Mouse (Mus musculus): ENCODE measurements at regions not wholly inside any gene's neighbourhood (a gene's known extent, or its start where the extent isn't known, plus 50 kb on each side); places are given as distances from the start of the nearest gene placed in this dataset.
"Not testable (repeated sequence)": the region's sequence is repeated elsewhere in the genome, so short reads cannot be mapped to it uniquely, and the experiment has no call there.

DNA sequence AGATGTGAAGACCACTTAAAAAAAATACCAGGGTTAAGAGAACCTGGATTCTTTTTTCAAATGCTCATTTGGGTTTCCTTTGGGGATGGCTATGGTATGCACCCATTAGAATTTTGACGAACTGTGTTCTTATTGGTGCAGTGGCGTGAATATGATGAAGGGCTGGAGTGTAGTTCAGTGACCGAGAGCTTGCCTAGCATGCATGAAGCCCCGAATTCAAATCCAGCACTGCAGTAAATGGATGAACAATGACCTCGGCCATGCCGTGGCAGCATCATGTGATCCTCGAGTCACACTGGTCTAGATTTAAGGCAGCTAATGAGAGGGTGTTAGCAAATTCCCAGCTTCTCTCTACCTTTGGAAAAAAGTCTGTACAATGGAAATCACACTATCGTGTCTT lies 286.4 kb upstream of the Ubash3b start:
- no peak for DNase-seq (ENCODE audit: low spot score in 2 of 2)

DNA sequence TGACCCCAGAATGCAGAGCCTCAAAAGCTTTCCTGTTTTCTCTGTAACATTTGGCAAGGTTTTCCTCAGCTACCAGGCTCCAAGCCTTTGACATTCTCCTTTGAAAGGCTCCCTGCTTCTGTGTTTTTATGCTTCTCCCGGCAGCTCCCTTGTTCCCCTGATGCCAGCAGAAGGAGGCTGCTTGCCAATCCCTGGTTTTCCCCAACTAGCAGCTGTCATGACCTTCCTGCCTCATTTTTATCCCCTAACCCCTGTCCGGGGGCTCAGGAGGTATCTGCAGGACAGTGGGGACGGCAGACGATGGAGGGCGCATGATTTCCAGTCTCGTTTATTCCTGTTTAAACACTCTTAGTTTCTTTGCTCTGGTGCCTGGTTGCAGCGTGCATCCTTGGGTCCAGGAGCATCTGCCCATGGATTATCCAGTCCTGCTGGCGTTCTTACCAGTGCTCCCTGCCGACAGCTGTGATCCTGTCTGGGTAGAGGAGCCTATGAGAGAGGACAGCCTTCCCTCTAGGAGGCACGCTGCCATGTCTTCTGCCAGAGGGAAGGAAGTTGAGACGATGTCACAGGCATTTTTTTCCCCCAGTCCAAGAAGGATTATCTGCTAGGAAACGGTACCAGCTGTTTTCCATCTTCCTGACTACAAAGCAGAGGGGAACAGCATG lies 285.8 kb upstream of the Ubash3b start:
- DNase-seq (ENCODE audit: low spot score in 2 of 2) = peak; percentile 32 to 35

DNA sequence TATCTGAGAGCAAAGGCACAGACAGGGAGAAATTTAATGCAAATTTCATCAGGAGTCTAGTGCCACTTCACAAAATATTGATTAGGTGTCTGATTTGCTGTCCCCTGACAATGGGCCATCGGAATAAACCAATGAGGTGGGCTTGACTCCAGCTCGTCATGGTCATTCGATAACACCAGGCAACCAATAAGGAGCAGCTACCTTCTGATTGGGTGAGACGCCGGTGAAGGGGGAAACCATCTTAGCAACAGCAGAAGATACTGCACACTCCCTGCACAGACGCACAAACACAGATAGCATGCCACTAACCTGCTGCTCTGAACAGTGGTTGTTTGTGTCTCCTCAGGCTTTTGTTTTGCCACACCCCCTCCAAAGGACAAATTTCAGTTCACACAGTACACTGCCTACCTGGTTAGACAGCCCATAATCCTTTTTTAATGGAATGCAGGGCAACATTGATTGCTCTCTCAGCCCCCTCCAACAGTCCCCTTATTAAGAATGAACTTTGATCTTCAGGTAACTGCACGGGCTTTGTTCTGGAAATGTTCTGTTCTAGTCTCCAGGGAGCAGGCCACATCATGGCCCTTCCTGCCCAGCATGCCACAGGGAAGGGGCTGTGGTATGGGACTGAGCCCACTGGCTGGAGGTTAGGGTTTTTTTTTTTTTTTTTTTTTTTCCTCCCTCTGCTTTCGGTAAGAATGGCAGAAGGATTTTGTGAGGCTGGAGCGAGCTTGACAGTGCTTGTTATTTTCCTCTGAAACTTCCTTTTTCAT lies 285.1 kb upstream of the Ubash3b start:
- peak; percentile 57 to 73 for DNase-seq (ENCODE audit: low spot score in 2 of 2)

DNA sequence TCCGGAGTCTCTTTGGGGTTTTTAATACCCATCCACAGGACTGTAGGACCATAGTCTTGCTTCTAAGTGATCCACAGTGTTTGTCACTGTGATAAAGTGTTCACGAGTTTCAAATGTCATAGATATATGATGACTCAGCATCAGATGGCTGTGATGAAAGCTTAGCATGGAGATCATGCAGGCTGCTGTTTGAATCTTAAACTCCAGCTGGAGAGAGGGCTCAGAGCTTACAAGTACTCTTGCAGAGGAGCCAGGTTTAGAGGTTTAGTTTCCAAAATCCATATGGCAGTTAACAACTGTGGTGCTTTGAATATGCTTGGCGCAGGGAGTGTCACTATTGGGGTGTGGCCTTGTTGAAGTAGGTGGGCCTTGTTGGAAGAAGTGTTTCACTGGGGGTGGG lies 280.9 kb upstream of the Ubash3b start:
- no peak for DNase-seq (ENCODE audit: low spot score in 2 of 2)

DNA sequence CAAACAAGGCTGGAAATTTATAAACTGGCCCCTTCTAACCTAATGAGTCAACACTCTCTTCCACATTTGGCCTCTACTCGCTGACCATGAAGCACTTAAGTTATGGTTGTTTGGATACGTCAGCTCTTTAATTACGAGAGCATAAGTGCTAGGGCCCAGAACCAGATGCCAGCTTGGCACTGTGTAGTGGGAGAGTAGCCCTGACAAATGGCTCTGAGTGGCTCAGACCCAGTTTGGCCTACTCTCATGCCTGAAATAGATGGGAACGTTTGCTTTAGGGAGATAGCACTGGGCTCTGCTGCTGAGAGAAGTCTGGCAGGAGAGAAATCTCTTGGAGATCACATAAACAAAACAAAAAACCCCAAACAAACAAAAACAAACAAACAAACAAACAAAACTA lies 278.5 kb upstream of the Ubash3b start:
- peak in 1 of 2 experiments; percentile 39 for DNase-seq (ENCODE audit: low spot score in 2 of 2)

DNA sequence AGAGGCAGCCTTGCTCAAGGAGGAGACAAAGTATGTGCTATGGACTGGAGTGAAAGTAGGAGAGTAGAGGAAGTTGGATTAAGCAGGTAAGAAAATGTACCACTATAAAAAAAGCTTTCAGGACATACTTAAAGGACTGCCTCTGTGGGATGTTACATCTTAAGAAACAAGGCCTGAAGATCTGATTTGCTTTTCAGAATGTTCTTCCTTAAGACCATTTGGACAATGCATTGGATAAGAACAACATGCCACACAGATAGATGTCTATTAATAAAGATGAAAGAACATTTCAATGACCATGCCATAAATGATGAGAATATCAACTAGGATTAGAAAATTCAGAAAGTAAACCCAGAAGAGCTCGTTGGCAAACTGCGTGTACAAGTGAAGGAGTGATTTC lies 276.6 kb upstream of the Ubash3b start:
- DNase-seq (ENCODE audit: low spot score in 2 of 2) = no peak

DNA sequence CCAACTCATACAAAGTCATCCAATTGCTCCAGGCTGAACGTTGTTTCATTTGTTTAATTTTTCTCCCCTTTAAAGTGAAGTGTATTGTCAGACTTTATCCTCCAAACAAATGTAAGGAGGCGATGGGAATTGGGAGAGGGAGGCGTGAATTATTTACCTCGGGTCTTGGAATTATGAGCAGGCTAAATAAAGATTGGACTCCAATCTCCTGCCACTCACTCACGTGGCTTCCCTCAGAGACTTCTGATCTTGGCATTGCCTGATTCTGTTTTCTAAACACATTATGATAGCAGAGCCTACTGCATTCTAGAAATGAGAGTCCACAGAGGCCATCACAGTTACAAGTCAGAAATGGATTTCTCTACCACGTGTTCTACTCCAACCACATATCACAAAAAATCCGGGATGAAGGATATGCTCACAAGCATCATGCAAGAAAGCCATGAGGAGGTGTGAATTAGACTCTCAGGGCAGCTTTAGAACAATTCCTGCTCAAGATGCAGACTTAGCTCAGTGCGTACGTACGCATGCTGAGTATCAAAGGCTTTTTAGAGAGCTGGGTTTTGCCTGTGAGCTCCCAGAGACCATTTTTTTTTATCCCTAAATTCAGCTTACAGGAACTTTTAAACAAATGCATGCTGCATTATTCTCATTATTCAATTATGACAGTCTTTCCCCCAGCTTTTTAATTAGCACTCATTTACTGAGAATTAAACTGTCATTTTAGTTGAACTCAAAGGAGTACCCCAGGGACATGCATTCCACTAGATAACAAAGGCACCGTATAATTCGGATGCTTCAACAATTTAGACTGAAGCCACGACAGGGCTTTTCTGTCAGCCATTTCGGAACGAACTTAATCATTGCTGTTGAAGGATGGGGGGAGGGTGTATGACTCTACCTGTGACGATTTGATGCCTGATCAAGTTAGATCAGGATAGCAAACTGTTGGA lies 269.2 kb upstream of the Ubash3b start:
- DNase-seq (ENCODE audit: low spot score in 2 of 2) = no peak

DNA sequence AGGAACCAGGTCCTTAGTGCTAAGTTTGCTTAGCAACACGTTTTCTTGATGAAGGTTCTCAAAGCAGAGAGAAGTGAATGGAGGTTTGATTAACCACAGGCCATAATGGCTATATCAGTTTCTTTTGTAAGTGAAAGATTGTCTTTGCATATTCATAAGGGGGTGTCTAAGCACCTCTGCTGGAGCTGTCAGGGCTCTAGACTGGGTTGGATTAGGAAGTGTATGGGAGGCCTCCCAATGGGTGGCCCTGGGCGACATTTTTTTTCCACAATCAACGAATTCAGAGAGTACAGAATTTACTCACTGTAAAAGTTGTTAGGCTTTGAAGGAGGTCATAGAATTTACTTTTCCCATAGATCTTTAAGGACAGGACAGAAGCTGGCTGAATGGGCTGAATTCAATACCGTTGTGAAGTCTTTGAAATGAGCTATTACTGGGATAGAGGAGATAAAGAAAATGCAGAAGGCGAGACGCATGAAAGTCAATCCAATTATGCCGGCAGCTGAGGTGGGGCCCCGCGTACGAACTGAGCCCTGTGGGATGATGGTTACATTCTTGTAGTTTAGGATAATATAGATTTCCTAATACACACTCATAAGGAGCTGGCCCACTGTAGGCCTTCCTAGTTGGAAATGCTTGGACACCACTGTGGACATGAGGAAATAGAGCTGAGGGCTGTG lies 268.4 kb upstream of the Ubash3b start:
- DNase-seq (ENCODE audit: low spot score in 2 of 2) = no peak

DNA sequence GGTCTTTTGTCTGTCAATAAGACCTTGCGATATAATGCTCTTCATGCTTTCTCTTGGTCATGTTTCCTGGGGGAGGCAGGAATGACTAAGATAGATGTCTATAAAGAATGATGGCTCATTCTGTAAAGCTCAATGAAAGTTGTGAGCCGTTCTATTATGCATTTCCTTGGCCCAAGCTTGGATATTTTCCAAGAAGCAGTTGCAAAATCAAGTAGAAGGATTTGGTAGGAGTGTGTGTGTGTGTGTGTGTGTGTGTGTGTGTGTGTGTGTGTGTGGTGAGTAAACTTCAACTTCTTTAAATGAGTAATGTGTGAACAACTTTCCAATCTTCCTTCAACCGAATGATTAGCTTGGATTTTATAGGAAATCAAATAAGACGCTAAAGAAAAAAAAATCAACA lies 267.7 kb upstream of the Ubash3b start:
- DNase-seq (ENCODE audit: low spot score in 2 of 2) = no peak

DNA sequence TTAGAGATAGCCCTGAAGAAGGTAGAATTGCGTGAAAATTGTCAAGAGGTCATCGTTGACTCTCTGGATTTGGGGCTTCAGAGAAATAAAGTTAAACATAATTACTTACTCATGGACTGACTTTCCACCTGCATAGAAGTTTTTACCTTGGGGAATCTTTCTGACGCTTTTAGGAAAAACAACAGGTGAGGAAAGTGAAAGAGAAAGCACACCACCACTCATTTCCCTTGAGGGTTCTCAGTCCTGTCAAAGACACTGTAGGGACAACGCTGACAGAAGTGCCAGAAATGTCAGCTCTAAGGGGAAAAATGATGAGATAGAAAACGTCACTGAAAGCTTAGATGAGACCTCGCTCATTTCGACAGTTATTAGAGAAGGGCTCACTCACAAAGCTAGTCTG lies 265.2 kb upstream of the Ubash3b start:
- no peak for DNase-seq (ENCODE audit: low spot score in 2 of 2)

DNA sequence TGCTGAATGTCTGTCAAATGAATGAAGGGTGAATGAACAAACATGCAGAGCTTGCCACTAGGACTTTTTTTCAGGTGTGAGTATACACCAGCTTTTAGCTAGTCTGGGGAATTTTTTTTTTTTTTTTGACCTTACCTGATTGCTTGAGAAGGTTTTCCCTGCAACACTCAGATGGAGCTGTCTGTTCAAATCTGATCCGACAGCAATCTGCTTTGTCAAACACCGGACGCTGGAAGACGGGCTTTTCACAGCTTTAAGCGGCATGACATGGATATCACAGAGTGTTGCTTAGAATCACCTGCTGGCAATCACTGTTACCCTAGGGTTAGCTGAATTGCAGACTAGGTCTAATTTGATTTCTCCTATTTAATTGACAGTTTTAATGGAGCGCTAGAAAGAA lies 263.7 kb upstream of the Ubash3b start:
- DNase-seq (ENCODE audit: low spot score in 2 of 2) = no peak

DNA sequence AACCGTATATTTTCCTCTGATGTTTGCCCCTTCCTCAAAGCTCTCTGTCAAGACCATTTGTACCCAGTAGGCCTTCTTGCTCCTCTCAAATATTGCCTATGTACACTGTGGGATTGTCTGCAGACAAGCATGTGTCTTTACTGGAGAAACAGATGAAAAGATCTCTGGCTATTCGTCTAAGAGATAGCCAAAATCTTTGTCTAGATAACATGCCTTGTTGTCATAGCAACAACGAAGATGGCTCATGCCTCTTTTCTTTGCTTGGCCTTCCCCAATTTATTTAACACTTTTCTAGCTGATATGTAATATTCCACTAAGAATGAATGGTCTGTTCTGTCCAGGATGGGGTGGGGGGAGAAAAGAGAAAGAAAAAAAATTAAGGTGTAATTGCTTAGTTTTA lies 252.3 kb upstream of the Ubash3b start:
- DNase-seq (ENCODE audit: low spot score in 2 of 2) = no peak

DNA sequence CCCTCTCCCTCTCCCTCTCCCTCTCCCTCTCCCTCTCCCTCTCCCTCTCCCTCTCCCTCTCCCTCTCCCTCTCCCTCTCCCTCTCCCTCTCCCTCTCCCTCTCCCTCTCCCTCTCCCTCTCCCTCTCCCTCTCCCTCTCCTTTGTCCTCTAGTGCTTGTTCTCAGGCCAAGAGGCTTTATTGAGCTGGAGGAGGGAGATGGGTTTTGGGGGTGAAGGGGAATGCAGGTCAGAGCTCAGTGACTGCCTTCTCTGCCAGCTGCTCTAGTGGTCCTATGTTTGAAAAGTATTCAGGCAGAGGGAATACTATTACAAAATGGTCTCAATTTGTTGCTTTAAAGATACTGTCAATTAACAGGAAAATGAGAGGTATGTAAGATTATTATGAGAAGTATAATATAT lies 251.6 kb upstream of the Ubash3b start:
- not testable (repeated sequence) for DNase-seq (ENCODE audit: low spot score in 2 of 2)

DNA sequence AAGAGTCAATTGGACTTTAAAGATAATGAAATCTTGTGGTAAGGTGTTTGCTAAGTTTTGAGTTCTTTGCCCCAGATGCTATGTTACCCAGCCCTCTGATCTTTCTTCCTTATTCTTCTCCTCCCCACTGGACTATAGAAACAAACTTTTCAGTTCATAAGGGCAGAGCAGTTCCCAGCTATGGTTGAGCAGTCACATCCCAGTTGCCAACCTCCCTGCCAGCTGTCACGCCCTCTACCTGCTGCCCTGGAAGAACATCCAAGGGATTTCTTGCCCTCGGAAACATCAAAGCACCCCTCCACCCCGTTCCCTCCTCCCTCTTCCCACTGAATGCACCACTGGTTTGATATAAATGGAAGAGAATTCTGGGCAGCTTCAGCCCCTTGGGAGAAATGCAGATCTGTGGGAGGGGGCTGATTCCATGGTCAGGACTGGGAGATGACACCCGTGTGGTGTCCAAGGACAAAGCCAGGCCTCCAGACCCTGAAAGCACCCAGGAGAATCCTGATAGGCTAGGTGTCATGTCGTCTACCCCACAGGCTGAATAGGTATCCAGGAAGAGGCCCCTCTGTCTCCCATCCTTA lies 250.8 kb upstream of the Ubash3b start:
- DNase-seq (ENCODE audit: low spot score in 2 of 2) = no peak

DNA sequence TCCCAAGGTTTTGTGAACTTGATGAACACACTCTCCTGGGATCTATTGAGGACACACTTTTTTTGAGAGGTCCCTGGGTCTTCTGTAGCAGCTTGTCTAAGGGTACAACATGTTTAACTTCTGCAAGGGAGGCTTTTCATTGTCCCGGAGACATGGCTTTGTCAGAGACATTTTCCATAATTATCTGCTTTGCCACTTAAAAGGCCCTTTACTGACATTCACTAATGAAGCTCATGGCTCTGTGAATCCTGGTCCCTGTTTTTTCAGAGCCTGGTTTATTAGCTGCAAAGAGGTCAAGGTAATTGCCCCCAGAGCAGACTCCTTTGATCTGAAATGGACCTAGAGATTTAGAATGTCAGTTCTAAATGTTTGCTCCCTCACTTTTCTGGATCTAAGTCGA lies 246.8 kb upstream of the Ubash3b start:
- DNase-seq (ENCODE audit: low spot score in 2 of 2) = no peak

DNA sequence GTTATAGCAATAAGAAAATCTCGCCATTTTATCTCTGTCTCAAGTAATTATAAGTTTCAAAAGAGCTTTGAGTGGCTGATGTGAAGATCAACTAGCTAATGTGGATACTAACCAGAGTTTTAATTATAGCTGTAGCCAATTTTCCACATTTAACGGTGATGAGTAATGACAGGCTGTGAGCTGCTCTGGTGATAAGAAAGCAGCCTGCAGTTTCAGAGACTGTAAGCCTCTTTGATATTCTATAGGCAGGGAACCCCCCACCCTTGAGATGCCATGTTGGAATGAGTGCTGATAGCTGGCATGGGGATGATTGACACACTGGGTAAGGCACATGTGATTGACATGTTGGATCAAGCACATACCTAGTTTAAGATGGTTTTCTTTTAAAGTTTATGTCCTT lies 245.6 kb upstream of the Ubash3b start:
- DNase-seq (ENCODE audit: low spot score in 2 of 2) = no peak

DNA sequence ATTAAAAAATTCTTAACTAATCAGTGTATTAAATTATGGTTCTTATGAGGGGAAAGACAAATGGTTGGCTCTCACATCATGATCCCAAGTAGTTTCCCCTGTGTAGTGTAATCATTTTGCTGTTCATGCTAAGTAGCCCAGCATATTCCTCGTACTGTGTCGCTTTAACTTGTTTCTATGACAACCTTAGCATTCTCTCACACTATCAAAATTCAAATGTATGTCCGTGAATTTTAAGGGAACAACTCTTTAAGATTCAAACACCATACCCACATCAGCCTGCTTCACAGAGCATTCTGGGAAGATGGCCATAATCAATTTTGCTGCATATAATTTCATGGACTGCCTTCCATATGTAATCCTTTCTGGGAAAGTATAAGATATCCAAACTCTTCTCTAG lies 241.4 kb upstream of the Ubash3b start:
- no peak for DNase-seq (ENCODE audit: low spot score in 2 of 2)

DNA sequence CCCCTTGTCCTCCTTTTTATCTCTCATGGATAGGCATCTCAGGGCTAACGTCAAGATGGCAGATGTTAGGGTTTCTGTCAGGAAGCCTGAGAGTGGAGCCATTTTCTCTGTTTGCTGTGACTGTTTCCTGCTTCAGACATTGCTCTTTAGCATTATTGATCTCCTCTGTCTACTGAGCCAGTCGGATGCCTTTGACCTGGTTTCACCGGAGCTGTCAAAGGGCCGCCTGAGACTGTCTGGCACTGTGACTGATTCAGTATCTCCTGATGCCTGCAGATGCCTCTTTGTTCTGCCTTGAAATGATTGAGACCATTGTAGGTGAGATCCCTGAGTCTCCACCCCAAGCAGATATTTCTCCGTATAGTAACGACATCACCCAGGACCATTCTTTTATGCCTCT lies 239.5 kb upstream of the Ubash3b start:
- DNase-seq (ENCODE audit: low spot score in 2 of 2) = no peak

DNA sequence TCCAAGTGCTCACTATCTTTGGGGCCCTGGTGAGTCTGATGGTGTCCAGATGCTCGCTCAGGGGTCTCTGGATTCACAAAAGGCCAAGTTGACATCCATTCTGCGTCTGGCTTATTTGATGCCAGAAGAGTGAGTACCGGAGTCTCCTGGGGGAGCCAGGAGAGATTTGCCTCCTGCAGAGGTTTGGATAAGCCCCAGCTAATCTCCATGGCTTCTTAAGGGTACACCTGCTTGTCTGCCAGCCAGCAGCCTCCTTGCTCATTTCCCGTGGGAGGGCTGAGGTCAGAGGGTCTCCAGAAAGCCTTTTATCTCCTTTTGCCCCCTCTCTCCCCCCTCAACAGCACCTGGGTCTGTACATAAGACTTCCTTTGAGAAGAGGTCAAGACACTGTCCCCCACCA lies 234.0 kb upstream of the Ubash3b start:
- DNase-seq (ENCODE audit: low spot score in 2 of 2) = no peak

DNA sequence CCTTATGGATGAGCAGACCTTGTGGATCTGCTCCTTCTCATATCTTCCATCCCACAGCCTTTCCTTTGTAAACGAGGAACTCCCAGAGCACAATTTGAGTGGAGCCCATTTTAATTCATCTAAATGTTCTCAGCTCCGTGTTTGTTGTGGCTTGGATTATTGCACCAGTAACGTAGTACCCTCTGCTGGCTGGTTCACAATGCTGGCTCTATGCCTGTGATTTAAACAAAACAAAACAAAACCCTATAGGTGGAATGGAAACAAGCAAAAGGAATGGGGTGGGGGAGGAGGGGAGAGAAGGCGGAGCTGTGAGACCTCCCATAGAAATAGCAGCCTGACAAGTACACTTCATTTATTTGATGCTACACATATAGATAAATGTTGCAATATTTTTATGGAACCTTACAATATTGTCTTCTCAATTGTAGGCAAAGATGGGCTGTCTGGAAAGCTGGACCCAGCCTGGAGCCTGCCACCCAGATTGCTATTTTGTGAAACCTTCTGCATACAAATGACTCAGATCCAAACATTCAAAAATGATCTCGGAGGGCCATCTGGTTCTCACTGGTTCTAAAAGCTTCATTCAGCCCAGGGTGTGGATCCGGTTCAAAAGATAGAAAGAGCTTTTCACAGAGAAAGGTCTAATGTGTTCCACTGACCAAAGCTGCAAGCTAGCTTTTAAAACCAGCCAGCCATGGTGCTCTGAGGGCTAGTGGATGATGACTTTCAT lies 230.3 kb upstream of the Ubash3b start:
- peak; percentile 29 to 42 for DNase-seq (ENCODE audit: low spot score in 2 of 2)

DNA sequence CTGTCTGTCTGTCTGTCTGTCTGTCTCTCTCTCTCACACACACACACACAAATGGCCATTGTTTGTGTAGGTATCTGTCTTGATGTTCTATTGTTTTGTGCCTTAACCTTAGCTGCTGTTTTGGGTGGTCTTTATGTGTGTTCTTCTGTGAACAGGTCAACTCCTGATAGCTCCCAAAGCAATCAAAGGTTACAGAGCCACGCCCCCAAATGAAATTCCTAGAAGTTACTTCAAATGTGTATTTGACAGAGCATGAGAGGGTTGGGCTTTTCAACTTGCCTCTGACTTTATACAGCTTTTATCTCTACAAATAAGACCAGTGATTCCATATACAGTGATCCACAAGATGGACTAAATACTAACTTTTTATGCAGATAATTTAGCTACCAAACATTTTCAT lies 217.8 kb upstream of the Ubash3b start:
- no peak for DNase-seq (ENCODE audit: low spot score in 2 of 2)

Data from right cerebral cortex, postnatal 36 days (tissue).